Mouse (Mus musculus) adrenal gland, adult 2 months (tissue): ENCODE results near the gene Ndufaf1. TPM values are rescaled to one million over a fixed set of nuclear protein-coding genes. Genes with fewer than 3 reads are reported as not detected.

Experiments used
- DNase-seq: peaks from one replicate; pipeline ENCODE4 v3.0.0; 2021
- polyA plus RNA-seq: library from polyadenylated mRNA; depleted of rRNA; stranded (reverse); fragments of >200 nt; gene quantifications from 2 replicates; pipeline ENCODE4 v1.2.3, GENCODE M21; 2012; rRNA removed
- total RNA-seq, 2 experiments: library from RNA; stranded (reverse); gene quantifications; 2 replicates each; pipeline ENCODE4 v1.2.3; 2021

The Ndufaf1 gene
- total and polyA plus RNA-seq, 3 experiments: 1.6 to 45.9 (median 38.8) TPM

- peak; percentile 94 for DNase-seq
These were observed 44.2 kb downstream of the Ndufaf1 start, which contains the start of the genes Nusap1 and Oip5 for GRCm38 (mm10) chr2:119618199-119618982. TSS of gene Nusap1 (plus strand) at chr2:119618298. TSS of gene Oip5 (minus strand) at chr2:119618469.

DNA sequence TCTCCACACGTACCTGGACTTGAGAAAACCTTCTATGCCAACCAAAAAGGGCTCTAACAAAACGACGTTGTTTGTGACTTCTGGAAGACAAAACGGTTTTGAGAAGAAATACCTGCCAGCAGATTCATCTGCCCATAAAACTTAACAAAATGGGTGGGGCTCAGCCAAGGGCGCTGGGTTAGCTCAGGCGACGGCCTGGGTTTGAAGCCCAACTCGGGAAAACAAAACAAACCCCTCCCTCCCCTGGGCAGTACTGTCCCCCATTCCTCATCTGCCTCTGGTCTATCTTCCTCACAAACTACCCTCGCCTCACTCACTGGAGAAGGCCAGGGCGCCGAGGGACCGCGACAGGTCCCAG is 44.8 kb downstream of the Ndufaf1 start:
- no peak for DNase-seq

DNA sequence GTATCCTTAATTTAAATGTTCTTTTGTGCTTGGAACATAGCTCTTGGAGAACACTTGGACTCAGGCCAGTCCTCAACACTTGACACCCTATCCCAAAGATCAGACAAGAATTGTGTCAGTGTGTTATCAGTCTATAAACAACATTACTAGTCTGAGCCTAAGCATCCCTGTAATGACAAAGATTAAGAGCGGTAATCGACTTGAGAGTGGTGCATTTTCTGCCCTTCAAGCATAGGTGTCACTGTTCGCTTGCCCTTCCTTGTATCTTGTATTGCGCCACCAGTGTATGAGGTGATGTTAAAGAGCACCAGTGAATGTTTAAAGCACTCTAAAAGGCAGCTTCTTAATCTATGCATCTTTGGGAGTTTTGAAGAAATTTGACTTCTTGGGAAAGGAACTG is 55.6 kb downstream of the Ndufaf1 start:
- DNase-seq: no peak

Other genes starting within 250 kb of the Ndufaf1 start
- gene Ino80, start 185.1 kb downstream of the Ndufaf1 start, total RNA-seq: 10 to 100 TPM; 15.9 to 22.6 TPM
- gene Ino80, start 185.1 kb downstream of the Ndufaf1 start, polyA plus RNA-seq: 6.0 and 6.1 TPM in 2 replicates
- 1 to 10 TPM; 1.1 to 1.6 TPM for gene Exd1, start 115.2 kb downstream of the Ndufaf1 start, total RNA-seq
- gene Exd1, start 115.2 kb downstream of the Ndufaf1 start, polyA plus RNA-seq: 0.17 and 0.22 TPM in 2 replicates
- gene Chp1, start 115.1 kb downstream of the Ndufaf1 start, total RNA-seq: 100 to 1,000 TPM; 295 to 331 TPM
- 109 and 125 TPM in 2 replicates for gene Chp1, start 115.1 kb downstream of the Ndufaf1 start, polyA plus RNA-seq
- gene Nusap1, start 44.5 kb downstream of the Ndufaf1 start, total RNA-seq: 1 to 10 TPM; 1.2 to 2.4 TPM
- gene Nusap1, start 44.5 kb downstream of the Ndufaf1 start, polyA plus RNA-seq: 0.02 and 0.09 TPM in 2 replicates
- gene Oip5, start 44.4 kb downstream of the Ndufaf1 start, total RNA-seq: 1 to 10 TPM in 1 of 2 experiments, under 1 TPM in 1; 0.81 to 1.6 TPM
- 2.7 and 2.9 TPM in 2 replicates for gene Oip5, start 44.4 kb downstream of the Ndufaf1 start, polyA plus RNA-seq
- gene Rtf1, start 12.2 kb upstream of the Ndufaf1 start, total RNA-seq: 10 to 100 TPM; 21.8 to 33.4 TPM
- gene Rtf1, start 12.2 kb upstream of the Ndufaf1 start, polyA plus RNA-seq: 7.4 and 9.4 TPM in 2 replicates
- gene Itpka, start 79.5 kb upstream of the Ndufaf1 start, total RNA-seq: 1 to 10 TPM; 2.3 to 6.4 TPM
- 3.1 and 6.8 TPM in 2 replicates for gene Itpka, start 79.5 kb upstream of the Ndufaf1 start, polyA plus RNA-seq
- gene Ltk, start 97.6 kb upstream of the Ndufaf1 start, total RNA-seq: under 1 TPM; 0.69 to 0.90 TPM
- 1.9 and 2.3 TPM in 2 replicates for gene Ltk, start 97.6 kb upstream of the Ndufaf1 start, polyA plus RNA-seq
- 10 to 100 TPM; 13.6 to 18.7 TPM for gene Rpap1, start 124.7 kb upstream of the Ndufaf1 start, total RNA-seq
- gene Rpap1, start 124.7 kb upstream of the Ndufaf1 start, polyA plus RNA-seq: 39.1 and 42.3 TPM in 2 replicates
- gene Tyro3, start 134.9 kb upstream of the Ndufaf1 start, total RNA-seq: 1 to 10 TPM; 3.9 to 5.7 TPM
- 4.1 and 5.5 TPM in 2 replicates for gene Tyro3, start 134.9 kb upstream of the Ndufaf1 start, polyA plus RNA-seq
- 10 to 100 TPM; 40.5 to 43.6 TPM for gene Mga, start 234.4 kb upstream of the Ndufaf1 start, total RNA-seq
- gene Mga, start 234.4 kb upstream of the Ndufaf1 start, polyA plus RNA-seq: 8.1 and 10.3 TPM in 2 replicates